Mouse (Mus musculus) MEL (cell line): Measurements from ENCODE around the gene Rnasek. TPM values are rescaled to one million over a fixed set of nuclear protein-coding genes. Genes with fewer than 3 reads are reported as not detected.

Experiments used
- DNase-seq: peaks from one replicate; pipeline ENCODE4 v3.0.0; 2011; ENCODE audit warnings: low read depth, low spot score
- H3K27ac ChIP-seq: 2 replicates; pipeline ENCODE4 v1.5.1; 2012; ENCODE audit warnings: low read depth, mild to moderate bottlenecking, control low read depth, low read length, moderate library complexity; ENCODE audit not compliant: control insufficient read depth
- H3K27me3 ChIP-seq, 2 experiments: fragments of 150-350 bp in 1 of 2; sonication (generic) in 1 of 2; 2 replicates each; pipeline ENCODE4 v1.6.1; 2012; ENCODE audit warnings: low read length in 2 of 2, mild to moderate bottlenecking in 2 of 2, improper control_type of control experiment in 1 of 2, moderate library complexity in 1 of 2; ENCODE audit not compliant: insufficient read depth in 2 of 2, control insufficient read depth in 1 of 2
- H3K36me3 ChIP-seq, 2 experiments: 2 replicates each; pipeline ENCODE4 v1.6.1; 2012 to 2014; ENCODE audit warnings: low read length in 2 of 2, improper control_type of control experiment in 1 of 2, inconsistent platforms in 1 of 2, mild to moderate bottlenecking in 1 of 2; ENCODE audit not compliant: insufficient read depth in 2 of 2, control insufficient read depth in 1 of 2
- H3K4me1 ChIP-seq, 2 experiments: fragments of 150-350 bp in 1 of 2; sonication (generic) in 1 of 2; 2 replicates each; pipeline ENCODE4 v1.6.1; 2012; ENCODE audit warnings: low read length in 2 of 2, improper control_type of control experiment in 1 of 2, mild to moderate bottlenecking in 1 of 2; ENCODE audit not compliant: insufficient read depth in 2 of 2, control insufficient read depth in 1 of 2
- H3K4me3 ChIP-seq, 2 experiments: fragments of 150-350 bp in 1 of 2; sonication (generic) in 1 of 2; 2 replicates each; pipeline ENCODE4 v1.5.1; 2012; ENCODE audit warnings: low read depth in 2 of 2, low read length in 2 of 2, mild to moderate bottlenecking in 2 of 2, moderate library complexity in 2 of 2, control low read depth in 1 of 2, improper control_type of control experiment in 1 of 2; ENCODE audit not compliant: control insufficient read depth in 1 of 2, insufficient read depth in 1 of 2
- H3K79me2 ChIP-seq: 2 replicates; pipeline ENCODE4 v1.6.1; 2012; ENCODE audit warnings: mild to moderate bottlenecking, low read length, moderate library complexity; ENCODE audit not compliant: control insufficient read depth, poor library complexity, insufficient read depth
- H3K9ac ChIP-seq: 2 replicates; pipeline ENCODE4 v1.6.1; 2012; ENCODE audit warnings: low read depth, mild to moderate bottlenecking, control low read depth, low read length, moderate library complexity; ENCODE audit not compliant: control insufficient read depth, poor library complexity, severe bottlenecking
- H3K9me3 ChIP-seq: fragments of 150-350 bp; sonication (generic); replicated peaks from 2 replicates; pipeline ENCODE4 v1.6.1; 2012; ENCODE audit warnings: mild to moderate bottlenecking, low read length, improper control_type of control experiment, moderate library complexity; ENCODE audit not compliant: insufficient read depth
- CHD1 ChIP-seq: IDR thresholded peaks from 2 replicates; pipeline ENCODE4 v1.6.1; 2012; ENCODE audit warnings: low read depth, mild to moderate bottlenecking, inconsistent platforms, low read length, improper control_type of control experiment
- CTCF ChIP-seq, 3 experiments: IDR thresholded peaks in 2 of 3; conservative IDR thresholded peaks in 1 of 3; 2 replicates each; pipeline ENCODE4 v1.5.1; 2011 to 2012; ENCODE audit warnings: low read length in 3 of 3, low read depth in 2 of 3, mild to moderate bottlenecking in 2 of 3, improper control_type of control experiment in 1 of 3, inconsistent platforms in 1 of 3, mixed read lengths in 1 of 3, moderate library complexity in 1 of 3; ENCODE audit not compliant: control insufficient read depth in 1 of 3, insufficient read depth in 1 of 3, poor library complexity in 1 of 3, severe bottlenecking in 1 of 3
- ELF1 ChIP-seq: IDR thresholded peaks from 2 replicates; pipeline ENCODE4 v1.6.1; 2014; ENCODE audit warnings: low read depth, mild to moderate bottlenecking, inconsistent platforms, low read length, improper control_type of control experiment, moderate library complexity
- GABPA ChIP-seq: IDR thresholded peaks from 2 replicates; pipeline ENCODE4 v1.6.1; 2012; ENCODE audit warnings: low read depth, mild to moderate bottlenecking, inconsistent platforms, low read length, improper control_type of control experiment, moderate library complexity
- GATA1 ChIP-seq: IDR thresholded peaks from 2 replicates; pipeline ENCODE4 v1.6.1; 2011; ENCODE audit warnings: low read depth, low read length, improper control_type of control experiment
- HCFC1 ChIP-seq: IDR thresholded peaks from 2 replicates; pipeline ENCODE4 v1.6.1; 2012; ENCODE audit warnings: low read depth, mild to moderate bottlenecking, inconsistent platforms, low read length, improper control_type of control experiment, moderate library complexity
- KAT2A ChIP-seq: conservative IDR thresholded peaks from 2 replicates; pipeline ENCODE4 v1.6.1; 2012; ENCODE audit warnings: low read depth, low read length, improper control_type of control experiment, inconsistent platforms
- MAX ChIP-seq: IDR thresholded peaks from 2 replicates; pipeline ENCODE4 v1.6.1; 2011; ENCODE audit warnings: low read length, improper control_type of control experiment
- MAZ ChIP-seq: IDR thresholded peaks from 2 replicates; pipeline ENCODE4 v1.6.1; 2012; ENCODE audit warnings: low read depth, mild to moderate bottlenecking, inconsistent platforms, low read length, improper control_type of control experiment
- MEF2A ChIP-seq: IDR thresholded peaks from 2 replicates; pipeline ENCODE4 v1.6.1; 2014; ENCODE audit warnings: low read depth, mild to moderate bottlenecking, inconsistent platforms, low read length, improper control_type of control experiment; ENCODE audit not compliant: poor library complexity, insufficient replicate concordance, severe bottlenecking; ENCODE audit errors: extremely low read depth
- MYB ChIP-seq: IDR thresholded peaks from 2 replicates; pipeline ENCODE4 v1.6.1; 2011; ENCODE audit warnings: mild to moderate bottlenecking, low read depth, low read length, improper control_type of control experiment
- NELFE ChIP-seq: IDR thresholded peaks from 2 replicates; pipeline ENCODE4 v1.6.1; 2011; ENCODE audit warnings: low read depth, low read length, improper control_type of control experiment
- POLR2A ChIP-seq, 2 experiments: IDR thresholded peaks; 2 replicates each; pipeline ENCODE4 v1.6.1; 2011 to 2012; ENCODE audit warnings: low read length in 2 of 2, mild to moderate bottlenecking in 2 of 2, control low read depth in 1 of 2, improper control_type of control experiment in 1 of 2, low read depth in 1 of 2, moderate library complexity in 1 of 2; ENCODE audit not compliant: control insufficient read depth in 1 of 2, insufficient read depth in 1 of 2, poor library complexity in 1 of 2
- SIN3A ChIP-seq: IDR thresholded peaks from 2 replicates; pipeline ENCODE4 v1.6.1; 2012; ENCODE audit warnings: low read length, improper control_type of control experiment, inconsistent platforms
- TBP ChIP-seq: IDR thresholded peaks from 2 replicates; pipeline ENCODE4 v1.8.0; 2011; ENCODE audit warnings: low read depth, low read length, improper control_type of control experiment
- TCF12 ChIP-seq: IDR thresholded peaks from 2 replicates; pipeline ENCODE4 v1.6.1; 2014; ENCODE audit warnings: low read depth, mild to moderate bottlenecking, inconsistent platforms, low read length, improper control_type of control experiment, moderate library complexity
- UBTF ChIP-seq: IDR thresholded peaks from 2 replicates; pipeline ENCODE4 v1.6.1; 2012; ENCODE audit warnings: low read depth, mild to moderate bottlenecking, inconsistent platforms, low read length, improper control_type of control experiment, moderate library complexity, borderline replicate concordance; ENCODE audit not compliant: insufficient read depth
- USF2 ChIP-seq, 2 experiments: IDR thresholded peaks; 2 replicates each; pipeline ENCODE4 v1.6.1; 2011 to 2012; ENCODE audit warnings: improper control_type of control experiment in 2 of 2, low read length in 2 of 2, borderline replicate concordance in 1 of 2, inconsistent platforms in 1 of 2, low read depth in 1 of 2, mild to moderate bottlenecking in 1 of 2; ENCODE audit not compliant: insufficient read depth in 1 of 2
- ZC3H11A ChIP-seq: IDR thresholded peaks from 2 replicates; pipeline ENCODE4 v1.6.1; 2012; ENCODE audit warnings: low read depth, mild to moderate bottlenecking, inconsistent platforms, low read length, improper control_type of control experiment
- ZMIZ1 ChIP-seq: IDR thresholded peaks from 2 replicates; pipeline ENCODE4 v1.6.1; 2012; ENCODE audit warnings: low read depth, mild to moderate bottlenecking, inconsistent platforms, low read length, improper control_type of control experiment, moderate library complexity
- ZNF384 ChIP-seq: IDR thresholded peaks from 2 replicates; pipeline ENCODE4 v1.6.1; 2012; ENCODE audit warnings: low read depth, mild to moderate bottlenecking, inconsistent platforms, low read length, improper control_type of control experiment
- polyA plus RNA-seq, 2 experiments: library from polyadenylated mRNA; stranded (reverse) in 1 of 2; unstranded in 1 of 2; fragments of >175 nt in 1 of 2; fragments of >200 nt in 1 of 2; gene quantifications; 2 replicates each; pipeline versions ENCODE4 v1.2.1 to v1.2.4; 2012; ENCODE audit warnings: low replicate concordance in 2 of 2, low read depth in 1 of 2; ENCODE audit not compliant: insufficient read length in 2 of 2, insufficient read depth in 1 of 2, missing spikeins in 1 of 2
- total RNA-seq: library from RNA; depleted of rRNA; stranded (reverse); fragments of 300-350 nt; gene quantifications from 2 replicates; pipeline ENCODE4 v1.2.3, GENCODE M21; 2012

Rnasek gene
- total and polyA plus RNA-seq, 3 experiments: 56.2 to 179 TPM; not detected in 1

DNA sequence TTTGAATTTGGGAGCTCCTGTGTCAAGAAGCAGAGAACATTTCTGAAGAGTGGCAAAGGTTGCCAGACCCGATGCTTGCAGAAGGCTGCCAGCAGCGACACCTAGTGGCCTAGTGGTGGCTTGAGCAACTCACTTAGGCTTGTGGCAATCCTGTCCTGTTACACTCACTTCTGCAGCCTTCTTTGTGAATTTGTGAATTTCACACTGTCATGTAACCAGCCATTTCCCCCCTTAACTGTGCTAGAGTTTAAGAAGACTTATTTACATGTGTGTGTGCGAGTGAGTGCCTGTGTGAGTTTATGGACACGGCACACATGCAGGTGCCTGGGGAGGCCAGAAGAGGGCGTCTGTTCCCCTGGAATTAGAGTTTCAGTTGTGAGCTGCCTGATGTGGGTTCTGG, 38.0 kb downstream of the Rnasek start (continued):
- no peak for TF ChIP-seq GATA1

DNA sequence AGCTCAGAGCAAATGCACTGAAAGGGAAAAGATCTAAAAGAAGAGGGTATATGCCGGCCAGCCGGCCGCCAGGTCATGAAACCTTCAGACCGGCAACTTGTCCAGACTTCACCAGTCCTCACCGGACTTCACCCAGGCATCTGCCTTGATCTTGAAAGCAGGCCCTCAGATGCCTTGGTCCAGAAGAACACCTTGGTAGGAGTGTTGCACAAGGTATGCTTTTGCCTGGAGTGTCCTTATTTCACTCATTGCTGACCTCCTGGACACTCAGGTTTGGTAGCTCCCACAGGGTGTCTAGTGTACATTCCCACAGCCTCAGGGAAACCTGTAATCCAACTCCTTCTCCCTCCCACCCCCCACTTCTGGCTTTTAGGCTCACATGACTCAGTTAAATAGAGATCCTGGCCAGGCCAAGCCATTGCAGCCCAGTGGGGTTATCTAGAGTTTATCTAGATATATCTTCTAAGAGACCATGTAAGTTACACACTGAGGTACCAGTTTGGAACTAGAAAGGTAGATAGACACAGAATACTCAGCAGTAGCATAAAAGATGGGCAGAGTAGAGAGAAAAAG, 39.5 kb downstream of the Rnasek start:
- H3K27me3 ChIP-seq: peaks cover 2 to 5% of the 10 kb centered on the region in 2 experiments; a peak in 3 of 4 replicates
- no peak overlapping the region for H3K4me3 ChIP-seq
- no peak overlapping the region for H3K27ac ChIP-seq
- H3K4me1 ChIP-seq: peaks cover 3 to 6% of the 10 kb centered on the region in 2 experiments; a peak in 3 of 4 replicates
- DNase-seq: no peak
- no peaks in the 10 kb centered on the region for H3K36me3 ChIP-seq
- H3K9me3 ChIP-seq: no peaks in the 10 kb centered on the region
- TF ChIP-seq UBTF: no peak
- no peak for TF ChIP-seq ZC3H11A
- TF ChIP-seq ELF1: no peak
- no peak for TF ChIP-seq TCF12
- no peak for TF ChIP-seq ZMIZ1
- no peak for TF ChIP-seq MYB
- TF ChIP-seq TBP: no peak
- no peak for TF ChIP-seq HCFC1
- TF ChIP-seq MEF2A: no peak
- no peak for TF ChIP-seq CTCF (IDR thresholded peaks at IDR 0.05 in 2 of 3, conservative IDR thresholded peaks at IDR 0.05 in 1 of 3; ENCODE audit: control insufficient read depth in 1 of 3, insufficient read depth in 1 of 3, low read depth in 2 of 3, low read length in 3 of 3, poor library complexity in 1 of 3, severe bottlenecking in 1 of 3)
- TF ChIP-seq USF2 (IDR thresholded peaks at IDR 0.05; ENCODE audit: borderline replicate concordance in 1 of 2, insufficient read depth in 1 of 2, low read depth in 1 of 2, low read length in 2 of 2): no peak
- no peak for TF ChIP-seq MAZ
- TF ChIP-seq NELFE: no peak
- TF ChIP-seq ZNF384: no peak
- no peak for TF ChIP-seq POLR2A (IDR thresholded peaks at IDR 0.05; ENCODE audit: control insufficient read depth in 1 of 2, insufficient read depth in 1 of 2, low read depth in 1 of 2, low read length in 2 of 2, poor library complexity in 1 of 2)
- TF ChIP-seq MAX: no peak
- TF ChIP-seq KAT2A: no peak
- TF ChIP-seq GABPA: no peak
- no peak for TF ChIP-seq SIN3A
- no peak for TF ChIP-seq CHD1
- no peaks in the 10 kb centered on the region for H3K79me2 ChIP-seq
- H3K9ac ChIP-seq: no peak overlapping the region
